Mouse (Mus musculus) liver (tissue): ENCODE results near the gene Sphkap.

Experiments used
- DNase-seq: peaks from one replicate; pipeline ENCODE4 v3.0.0-alpha.2; 2020; ENCODE audit warnings: mixed read lengths

The Sphkap gene

DNA sequence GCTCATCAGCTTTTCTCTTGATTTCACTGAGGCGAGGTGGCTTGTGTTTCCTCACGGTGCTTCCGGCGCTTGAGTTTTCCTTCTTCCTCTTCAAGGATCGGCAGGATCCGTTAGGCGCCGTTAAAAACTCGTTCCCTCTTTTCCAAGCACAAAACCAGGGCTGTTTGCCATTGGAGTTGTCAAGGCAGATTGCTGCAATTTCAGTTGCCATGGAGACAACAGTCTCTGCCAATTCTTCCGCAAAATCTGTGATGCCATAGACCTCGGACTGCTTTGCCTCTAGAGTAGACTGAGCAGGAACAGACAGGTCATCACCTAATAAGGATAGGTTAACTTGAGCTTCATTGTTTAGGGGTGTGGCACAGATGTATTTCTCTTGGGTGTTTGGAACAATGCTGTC is 131.0 kb downstream of the Sphkap start:
- DNase-seq: no peak

GRCm38 (mm10) chr1:83276637-83277036 is 131.4 kb downstream of the Sphkap start:
- DNase-seq: no peak

GRCm38 (mm10) chr1:83251746-83252145 is 156.3 kb downstream of the Sphkap start:
- DNase-seq: no peak

DNA sequence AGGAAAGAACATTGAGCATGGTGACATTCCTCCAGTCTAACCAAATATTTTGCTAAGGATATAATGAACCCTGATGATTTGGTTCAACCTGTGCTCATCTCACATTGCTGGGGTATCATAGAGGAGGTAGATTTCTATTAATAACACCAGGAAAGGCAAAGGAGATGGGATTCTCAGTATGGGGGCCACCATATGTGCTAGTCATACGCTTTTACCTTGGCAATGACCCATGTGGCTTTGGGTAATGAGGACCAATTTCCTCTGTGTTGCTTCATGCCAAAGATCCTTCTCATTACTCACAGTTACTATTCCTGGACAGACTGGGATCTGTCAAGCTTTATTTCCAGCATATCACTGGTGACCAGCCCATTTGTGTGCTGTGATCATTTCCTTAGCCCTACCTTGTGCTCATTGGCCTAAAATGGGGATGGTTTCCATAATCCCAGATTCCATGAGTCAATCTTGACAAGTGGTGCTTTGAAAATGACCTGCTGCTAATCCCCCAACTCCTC is 159.7 kb downstream of the Sphkap start:
- no peak for DNase-seq

GRCm38 (mm10) chr1:83227946-83228345 is 180.1 kb downstream of the Sphkap start:
- no peak for DNase-seq

DNA sequence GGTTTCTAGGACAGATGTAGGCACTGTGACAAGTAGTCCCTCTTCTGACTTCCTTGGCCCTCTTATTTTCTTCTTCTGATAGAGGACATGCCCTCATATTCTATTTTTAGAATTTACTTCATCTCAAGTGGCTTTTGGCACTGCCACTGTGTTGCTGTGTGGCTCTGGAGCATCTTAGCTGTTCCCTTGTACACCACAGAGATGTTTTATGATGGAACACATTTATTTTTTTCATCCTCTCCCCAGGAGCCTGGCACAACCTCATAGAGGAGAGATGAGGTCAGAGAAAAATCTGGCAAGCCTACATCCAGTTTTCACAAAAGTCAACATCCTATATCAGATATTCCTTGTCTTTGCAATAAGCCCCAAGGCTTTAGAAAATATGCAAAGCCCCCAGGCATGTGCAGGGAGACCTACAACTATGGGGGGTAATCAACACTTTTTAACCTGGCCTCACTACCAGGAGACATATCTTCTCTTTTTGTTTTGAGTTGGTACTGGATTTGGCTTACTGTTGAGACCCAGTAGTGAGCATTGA is 183.5 kb downstream of the Sphkap start:
- DNase-seq: no peak

- no peak for DNase-seq
Measured at GRCm38 (mm10) chr1:83223072-83223471, 184.9 kb downstream of the Sphkap start.

DNA sequence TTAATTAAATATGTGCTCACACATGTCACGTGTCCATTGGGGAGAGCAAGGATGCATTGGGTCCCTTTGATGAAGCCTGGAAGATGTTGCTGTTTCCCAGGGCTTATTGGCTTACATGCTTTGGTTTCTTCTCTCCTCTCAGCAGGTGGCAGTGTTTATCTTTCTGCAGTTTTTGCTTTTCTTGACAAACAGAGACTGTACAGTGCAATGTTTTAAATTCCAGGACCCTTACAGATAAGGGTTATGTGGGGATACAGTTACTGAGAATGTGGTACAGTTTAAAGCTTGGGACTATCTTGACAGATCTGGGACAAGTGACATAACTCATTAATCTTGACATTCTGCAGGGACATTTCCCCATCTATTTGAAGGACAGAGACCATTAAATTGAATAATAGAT is 189.7 kb downstream of the Sphkap start:
- no peak for DNase-seq

DNA sequence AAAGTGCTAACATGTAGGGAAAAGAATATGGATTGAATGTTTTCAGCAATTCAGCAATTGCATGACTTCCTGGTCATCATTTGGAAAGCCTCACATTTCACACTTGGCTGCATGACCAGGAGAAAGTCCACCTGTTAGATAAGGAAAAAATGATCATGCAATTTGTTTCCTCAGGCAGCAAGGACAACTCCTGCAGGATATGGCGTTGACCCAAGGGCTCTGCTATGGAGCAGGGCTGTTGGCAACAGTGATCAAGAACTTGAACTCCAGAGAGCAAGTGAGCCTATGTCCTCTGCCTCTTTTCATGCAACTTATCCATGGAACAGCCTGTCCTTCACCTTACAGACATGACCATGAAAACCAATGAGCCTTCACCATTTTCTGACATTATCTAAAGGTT is 198.0 kb downstream of the Sphkap start:
- DNase-seq: no peak
